Mouse (Mus musculus): ENCODE data around the gene Pank2. TPM values are rescaled to one million over a fixed set of nuclear protein-coding genes. Genes with fewer than 3 reads are reported as not detected.
"Not testable (repeated sequence)": the region's sequence is repeated elsewhere in the genome, so short reads cannot be mapped to it uniquely, and the experiment has no call there.

Pank2 gene
- total RNA-seq, 1 experiment from 2014 or later: 54.8 TPM

GRCm38 (mm10) chr2:131255738-131256137, 6.6 kb upstream of the Pank2 start:
- no peak for ATAC-seq (ENCODE audit: extremely low read depth, insufficient number of reproducible peaks, low FRiP score, poor library complexity, severe bottlenecking)

- no peak for ATAC-seq (ENCODE audit: extremely low read depth, insufficient number of reproducible peaks, low FRiP score, poor library complexity, severe bottlenecking)
Measured at GRCm38 (mm10) chr2:131258693-131259092, 3.6 kb upstream of the Pank2 start.

- ATAC-seq (ENCODE audit: extremely low read depth, insufficient number of reproducible peaks, low FRiP score, poor library complexity, severe bottlenecking): no peak
Measured at GRCm38 (mm10) chr2:131260544-131261307, 1.6 kb upstream of the Pank2 start.

GRCm38 (mm10) chr2:131261481-131262212, 648 bp upstream of the Pank2 start:
- peak; percentile 11; the same call in 1 of the 2 replicates for ATAC-seq (ENCODE audit: extremely low read depth, insufficient number of reproducible peaks, low FRiP score, poor library complexity, severe bottlenecking)

- ATAC-seq (ENCODE audit: extremely low read depth, insufficient number of reproducible peaks, low FRiP score, poor library complexity, severe bottlenecking): peak; percentile 23
Measured at GRCm38 (mm10) chr2:131262680-131263670, 680 bp downstream of the Pank2 start.

GRCm38 (mm10) chr2:131264027-131264426, 1.7 kb downstream of the Pank2 start:
- no peak for ATAC-seq (ENCODE audit: extremely low read depth, insufficient number of reproducible peaks, low FRiP score, poor library complexity, severe bottlenecking)

GRCm38 (mm10) chr2:131265056-131265455, 2.8 kb downstream of the Pank2 start:
- ATAC-seq (ENCODE audit: extremely low read depth, insufficient number of reproducible peaks, low FRiP score, poor library complexity, severe bottlenecking): no peak

GRCm38 (mm10) chr2:131275493-131275892, 13.2 kb downstream of the Pank2 start:
- no peak for ATAC-seq (ENCODE audit: extremely low read depth, insufficient number of reproducible peaks, low FRiP score, poor library complexity, severe bottlenecking)

GRCm38 (mm10) chr2:131276722-131277121, 14.4 kb downstream of the Pank2 start:
- no peak for ATAC-seq (ENCODE audit: extremely low read depth, insufficient number of reproducible peaks, low FRiP score, poor library complexity, severe bottlenecking)

- ATAC-seq (ENCODE audit: extremely low read depth, insufficient number of reproducible peaks, low FRiP score, poor library complexity, severe bottlenecking): no peak
Measured at GRCm38 (mm10) chr2:131281596-131281995, 19.3 kb downstream of the Pank2 start.

- no peak for ATAC-seq (ENCODE audit: extremely low read depth, insufficient number of reproducible peaks, low FRiP score, poor library complexity, severe bottlenecking)
Measured at GRCm38 (mm10) chr2:131286276-131286675, 24.0 kb downstream of the Pank2 start.

- ATAC-seq (ENCODE audit: extremely low read depth, insufficient number of reproducible peaks, low FRiP score, poor library complexity, severe bottlenecking): no peak
Measured at GRCm38 (mm10) chr2:131290669-131291068, 28.4 kb downstream of the Pank2 start.

GRCm38 (mm10) chr2:131296746-131297261, 34.5 kb downstream of the Pank2 start:
- no peak for ATAC-seq (ENCODE audit: extremely low read depth, insufficient number of reproducible peaks, low FRiP score, poor library complexity, severe bottlenecking)

- not testable (repeated sequence) for ATAC-seq (ENCODE audit: extremely low read depth, insufficient number of reproducible peaks, low FRiP score, poor library complexity, severe bottlenecking)
Measured at GRCm38 (mm10) chr2:131298674-131299073, 36.4 kb downstream of the Pank2 start.

GRCm38 (mm10) chr2:131300485-131300884, 38.2 kb downstream of the Pank2 start:
- no peak for ATAC-seq (ENCODE audit: extremely low read depth, insufficient number of reproducible peaks, low FRiP score, poor library complexity, severe bottlenecking)

GRCm38 (mm10) chr2:131301635-131302034, 39.3 kb downstream of the Pank2 start:
- no peak for ATAC-seq (ENCODE audit: extremely low read depth, insufficient number of reproducible peaks, low FRiP score, poor library complexity, severe bottlenecking)

GRCm38 (mm10) chr2:131304497-131304896, 42.2 kb downstream of the Pank2 start:
- ATAC-seq (ENCODE audit: extremely low read depth, insufficient number of reproducible peaks, low FRiP score, poor library complexity, severe bottlenecking): no peak

- not testable (repeated sequence) for ATAC-seq (ENCODE audit: extremely low read depth, insufficient number of reproducible peaks, low FRiP score, poor library complexity, severe bottlenecking)
Measured at GRCm38 (mm10) chr2:131305226-131305625, 42.9 kb downstream of the Pank2 start.

- ATAC-seq (ENCODE audit: extremely low read depth, insufficient number of reproducible peaks, low FRiP score, poor library complexity, severe bottlenecking): no peak
Measured at GRCm38 (mm10) chr2:131307391-131307790, 45.1 kb downstream of the Pank2 start.

All from neutrophil, adult 5-6 weeks (primary cell).